Mouse (Mus musculus): ENCODE measurements around the gene Ppia. TPM values are rescaled to one million over a fixed set of nuclear protein-coding genes. Genes with fewer than 3 reads are reported as not detected.
A peak's percentile ranks its signal among the peaks of the same experiment; 100 is the strongest.

Gene Ppia
- polyA plus RNA-seq, 1 experiment, result 1,237 TPM

- Histone ChIP-seq H3K36me3 (ENCODE audit: control insufficient read depth, insufficient read depth, low read length) (peaks cover 18% of the 10 kb centered on the region), H3K27me3 (replicated peaks; ENCODE audit: control insufficient read depth, insufficient read depth, low read length) (no peaks in the 10 kb centered on the region), H3K27ac (ENCODE audit: insufficient read depth, low read depth, low read length) (no peak overlapping the region), H3K4me3 (ENCODE audit: insufficient read depth, low read depth, low read length) (no peak overlapping the region), H3K4me1 (ENCODE audit: control insufficient read depth, insufficient read depth, low read length) (peaks cover 3% of the 10 kb centered on the region; the same call in 1 of the 2 replicates)
- TF ChIP-seq CTCF (conservative IDR thresholded peaks at IDR 0.05; ENCODE audit: insufficient read depth, insufficient read length, low read depth, low read length) (no peak), POLR2A (IDR thresholded peaks at IDR 0.05; ENCODE audit: low read depth, low read length) (no peak)
- 9% methylated on average over 1 of the region's 1 CpGs for WGBS
- no peak for DNase-seq
Measured at GRCm38 (mm10) chr11:6420283-6420703, 5.0 kb downstream of the Ppia start.

DNA sequence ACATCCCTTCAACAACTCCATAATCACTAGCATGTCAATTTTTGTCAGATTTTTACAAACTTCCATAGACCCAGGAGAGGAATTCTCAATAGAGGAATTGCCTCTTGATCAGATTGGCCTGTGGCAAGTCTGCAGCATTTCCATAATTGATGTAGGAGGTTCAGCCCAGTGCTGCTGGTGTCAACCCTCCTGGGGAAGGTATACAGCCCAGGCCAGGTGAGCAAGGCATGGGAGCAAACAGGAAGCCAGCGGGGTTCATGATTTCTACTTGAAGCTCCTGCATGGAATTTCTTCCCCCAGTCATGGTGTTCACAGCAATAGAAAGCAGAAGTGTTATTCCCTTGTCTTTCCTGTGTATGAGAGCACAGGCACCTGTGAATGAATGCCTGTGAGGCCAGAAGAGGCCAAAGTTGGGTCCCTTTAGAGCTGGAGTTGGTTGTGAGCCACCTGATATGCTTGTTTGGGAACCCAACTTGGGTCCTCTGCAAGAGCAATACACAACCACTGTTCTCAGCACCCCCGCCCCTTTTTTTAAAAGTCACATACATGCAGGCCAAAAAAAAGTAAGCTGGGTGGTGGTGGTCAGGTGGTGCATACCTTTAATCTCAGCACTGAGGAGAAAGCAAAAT, 5.6 kb downstream of the Ppia start:
- Histone ChIP-seq H3K4me3 (ENCODE audit: insufficient read depth, low read depth, low read length) (no peak overlapping the region), H3K27me3 (replicated peaks; ENCODE audit: control insufficient read depth, insufficient read depth, low read length) (no peaks in the 10 kb centered on the region), H3K36me3 (ENCODE audit: control insufficient read depth, insufficient read depth, low read length) (peaks cover 18% of the 10 kb centered on the region), H3K27ac (ENCODE audit: insufficient read depth, low read depth, low read length) (no peak overlapping the region), H3K4me1 (ENCODE audit: control insufficient read depth, insufficient read depth, low read length) (peaks cover 3% of the 10 kb centered on the region; the same call in 1 of the 2 replicates)
- TF ChIP-seq CTCF (conservative IDR thresholded peaks at IDR 0.05; ENCODE audit: insufficient read depth, insufficient read length, low read depth, low read length) (no peak), POLR2A (IDR thresholded peaks at IDR 0.05; ENCODE audit: low read depth, low read length) (no peak)
- 87% methylated on average over 2 of the region's 2 CpGs for WGBS
- no peak for DNase-seq

DNA sequence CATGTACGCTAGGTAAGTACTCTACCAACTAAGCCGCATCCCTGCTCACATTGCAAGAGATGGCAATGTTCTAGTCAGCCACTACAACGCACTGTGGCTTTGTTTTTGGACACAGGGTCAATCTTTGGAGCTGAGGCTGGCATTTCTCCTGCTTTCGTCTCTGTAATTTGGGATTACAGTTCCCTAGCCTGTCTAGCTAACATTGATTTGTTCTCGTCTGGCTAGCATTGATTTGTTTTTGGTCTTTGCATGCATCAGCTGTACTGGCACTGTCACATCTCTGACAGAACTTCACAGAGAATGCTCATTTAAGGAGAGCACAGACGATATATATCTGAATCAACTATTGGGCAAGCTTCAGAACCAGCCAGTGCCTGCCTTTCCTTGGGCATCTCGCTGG, 14.9 kb downstream of the Ppia start:
- no peak for DNase-seq

DNA sequence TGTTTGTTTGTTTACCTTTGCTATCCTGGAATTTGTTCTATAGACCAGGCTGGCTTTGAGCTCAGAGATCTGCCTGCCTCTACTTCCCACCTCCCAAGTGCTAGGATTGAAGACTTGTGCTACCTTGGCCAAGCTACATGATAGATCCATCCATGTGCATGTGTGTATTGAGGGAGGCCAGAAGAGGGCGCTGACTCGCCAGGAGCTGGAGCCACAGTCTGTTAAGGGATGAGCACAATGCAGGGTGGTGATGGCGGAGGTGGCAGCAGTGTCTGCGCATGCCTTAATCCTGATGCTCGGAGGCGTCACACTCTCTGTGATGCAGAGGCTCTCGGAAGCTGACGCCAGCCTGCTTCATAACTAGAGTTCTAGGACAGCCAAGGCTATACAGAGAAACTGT, 21.2 kb downstream of the Ppia start:
- H3K36me3 ChIP-seq (ENCODE audit: control insufficient read depth, insufficient read depth, low read length), result peaks cover 3% of the 10 kb centered on the region
- TF ChIP-seq POLR2A (IDR thresholded peaks at IDR 0.05; ENCODE audit: low read depth, low read length) (no peak), CTCF (conservative IDR thresholded peaks at IDR 0.05; ENCODE audit: insufficient read depth, insufficient read length, low read depth, low read length) (peak; percentile 84)
- no peak overlapping the region for H3K27ac ChIP-seq (ENCODE audit: insufficient read depth, low read depth, low read length)
- WGBS, result 76% methylated on average over 8 of the region's 8 CpGs
- H3K27me3 ChIP-seq (replicated peaks; ENCODE audit: control insufficient read depth, insufficient read depth, low read length), result no peaks in the 10 kb centered on the region
- H3K4me1 ChIP-seq (ENCODE audit: control insufficient read depth, insufficient read depth, low read length), result no peaks in the 10 kb centered on the region
- no peak overlapping the region for H3K4me3 ChIP-seq (ENCODE audit: insufficient read depth, low read depth, low read length)
- DNase-seq, result peak; percentile 71

More for the DNA sequence above, 14.9 kb downstream of the Ppia start:
- H3K27ac ChIP-seq (ENCODE audit: insufficient read depth, low read depth, low read length), result no peak overlapping the region
- H3K4me3 ChIP-seq (ENCODE audit: insufficient read depth, low read depth, low read length), result no peak overlapping the region
- TF ChIP-seq CTCF (conservative IDR thresholded peaks at IDR 0.05; ENCODE audit: insufficient read depth, insufficient read length, low read depth, low read length) (no peak), POLR2A (IDR thresholded peaks at IDR 0.05; ENCODE audit: low read depth, low read length) (no peak)
- WGBS, result 93% methylated on average over 7 of the region's 7 CpGs
- H3K4me1 ChIP-seq (ENCODE audit: control insufficient read depth, insufficient read depth, low read length), result no peaks in the 10 kb centered on the region
- no peaks in the 10 kb centered on the region for H3K27me3 ChIP-seq (replicated peaks; ENCODE audit: control insufficient read depth, insufficient read depth, low read length)
- peaks cover 7% of the 10 kb centered on the region for H3K36me3 ChIP-seq (ENCODE audit: control insufficient read depth, insufficient read depth, low read length)

DNA sequence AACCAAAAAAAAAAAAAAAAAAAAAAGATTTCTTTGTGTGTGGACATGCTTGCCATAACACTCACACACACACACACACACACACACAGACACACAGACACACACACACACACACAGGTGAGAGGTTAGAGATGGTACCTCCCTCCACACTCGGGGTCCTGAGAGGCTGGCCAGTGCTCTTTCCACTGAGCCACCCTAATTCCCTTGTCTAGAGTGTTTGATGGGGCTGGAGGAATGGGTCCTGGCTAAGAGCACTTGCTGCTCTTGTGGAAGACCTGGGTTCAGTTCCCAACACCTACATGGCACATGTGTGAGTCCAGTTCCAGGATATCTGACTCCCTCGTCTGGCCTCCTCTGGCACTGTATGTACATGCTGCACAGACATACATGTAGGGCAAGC, 22.4 kb downstream of the Ppia start:
- Histone ChIP-seq H3K27me3 (replicated peaks; ENCODE audit: control insufficient read depth, insufficient read depth, low read length) (no peaks in the 10 kb centered on the region), H3K4me1 (ENCODE audit: control insufficient read depth, insufficient read depth, low read length) (no peaks in the 10 kb centered on the region; the same call in 1 of the 2 replicates), H3K4me3 (ENCODE audit: insufficient read depth, low read depth, low read length) (no peak overlapping the region), H3K27ac (ENCODE audit: insufficient read depth, low read depth, low read length) (no peak overlapping the region), H3K36me3 (ENCODE audit: control insufficient read depth, insufficient read depth, low read length) (peaks cover 3% of the 10 kb centered on the region; the same call in 1 of the 2 replicates)
- DNase-seq, result no peak
- 94% methylated on average over 2 of the region's 2 CpGs for WGBS
- TF ChIP-seq CTCF (conservative IDR thresholded peaks at IDR 0.05; ENCODE audit: insufficient read depth, insufficient read length, low read depth, low read length) (no peak), POLR2A (IDR thresholded peaks at IDR 0.05; ENCODE audit: low read depth, low read length) (no peak)

DNA sequence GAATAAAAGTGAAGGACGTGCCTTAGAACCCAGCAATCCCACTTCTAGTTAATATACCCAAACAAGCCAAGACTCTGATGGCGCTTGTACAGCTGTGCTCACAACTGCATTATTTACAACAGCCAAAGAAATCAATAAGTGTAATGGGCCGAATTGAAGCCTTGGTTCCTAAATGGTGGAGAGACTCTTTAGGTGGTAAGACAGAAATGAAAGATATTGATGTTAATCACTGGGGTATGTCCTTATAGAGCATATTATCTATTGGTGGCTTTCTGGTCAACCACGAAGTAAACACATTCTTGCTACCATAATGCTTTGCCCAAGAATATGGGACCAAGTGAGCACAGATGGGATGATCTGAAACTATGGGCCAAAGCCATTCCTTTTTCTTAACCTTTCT, 24.9 kb downstream of the Ppia start:
- no peak for DNase-seq
- TF ChIP-seq POLR2A (IDR thresholded peaks at IDR 0.05; ENCODE audit: low read depth, low read length), result no peak
- no peak for TF ChIP-seq CTCF (conservative IDR thresholded peaks at IDR 0.05; ENCODE audit: insufficient read depth, insufficient read length, low read depth, low read length)
- Histone ChIP-seq H3K36me3 (ENCODE audit: control insufficient read depth, insufficient read depth, low read length) (no peaks in the 10 kb centered on the region; the same call in 1 of the 2 replicates), H3K4me3 (ENCODE audit: insufficient read depth, low read depth, low read length) (no peak overlapping the region), H3K4me1 (ENCODE audit: control insufficient read depth, insufficient read depth, low read length) (peaks cover 4% of the 10 kb centered on the region; the same call in 1 of the 2 replicates), H3K27me3 (replicated peaks; ENCODE audit: control insufficient read depth, insufficient read depth, low read length) (no peaks in the 10 kb centered on the region), H3K27ac (ENCODE audit: insufficient read depth, low read depth, low read length) (no peak overlapping the region)
- 97% methylated on average over 4 of the region's 4 CpGs for WGBS

DNA sequence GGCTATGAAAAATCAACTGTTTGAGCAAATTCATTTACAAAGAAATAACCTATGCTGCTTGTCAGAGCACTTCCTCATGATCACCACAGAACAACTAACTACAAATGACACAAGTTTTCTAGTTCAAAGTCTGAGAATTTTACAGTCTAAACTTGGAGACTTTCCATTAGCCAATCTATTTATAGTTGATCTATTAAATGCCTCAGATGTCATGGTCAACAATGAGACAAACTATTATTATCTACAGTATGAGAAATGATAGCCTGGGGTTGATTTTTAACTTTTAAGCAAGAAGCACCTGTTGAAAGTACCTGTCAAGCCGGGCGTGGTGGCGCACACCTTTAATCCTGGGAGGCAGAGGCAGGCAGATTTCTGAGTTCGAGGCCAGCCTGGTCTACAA, 27.3 kb downstream of the Ppia start:
- peak; percentile 59 for DNase-seq
- Histone ChIP-seq H3K36me3 (ENCODE audit: control insufficient read depth, insufficient read depth, low read length) (no peaks in the 10 kb centered on the region; the same call in 1 of the 2 replicates), H3K27ac (ENCODE audit: insufficient read depth, low read depth, low read length) (no peak overlapping the region), H3K4me3 (ENCODE audit: insufficient read depth, low read depth, low read length) (no peak overlapping the region), H3K27me3 (replicated peaks; ENCODE audit: control insufficient read depth, insufficient read depth, low read length) (no peaks in the 10 kb centered on the region), H3K4me1 (ENCODE audit: control insufficient read depth, insufficient read depth, low read length) (peaks cover 4% of the 10 kb centered on the region; the same call in 1 of the 2 replicates)
- TF ChIP-seq CTCF (conservative IDR thresholded peaks at IDR 0.05; ENCODE audit: insufficient read depth, insufficient read length, low read depth, low read length) (no peak), POLR2A (IDR thresholded peaks at IDR 0.05; ENCODE audit: low read depth, low read length) (no peak)
- WGBS, result 67% methylated on average over 4 of the region's 4 CpGs
